Comparison of ENCODE assay signal across 7 mouse cellular contexts in the genomic region with DNA sequence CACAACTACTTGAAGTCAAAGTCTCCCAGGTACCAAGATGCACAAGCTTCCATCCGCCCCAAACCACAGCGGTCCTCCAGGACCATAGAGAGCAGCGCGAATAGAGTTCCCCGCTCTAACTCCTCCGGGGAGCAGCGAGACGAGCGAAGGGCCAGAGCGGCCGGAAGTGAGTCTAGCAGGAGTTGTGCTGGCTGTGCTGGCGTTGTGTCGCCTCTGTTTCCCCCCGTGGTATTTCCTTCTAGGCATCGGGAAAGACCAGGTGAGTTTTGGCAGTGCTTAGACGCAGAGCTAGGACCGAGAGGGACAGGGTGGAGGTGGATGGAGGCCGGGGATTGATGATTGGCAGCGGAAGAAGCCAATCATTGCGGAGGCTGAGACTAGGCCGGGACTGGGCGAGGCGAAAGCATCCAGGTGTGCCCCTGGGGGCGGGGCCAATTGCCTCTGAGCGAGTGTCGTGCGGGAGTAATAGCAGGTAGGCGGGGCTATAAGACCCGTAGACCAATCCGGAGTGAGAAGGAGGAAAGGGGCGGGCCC. TPM values are rescaled to one million over a fixed set of nuclear protein-coding genes. Genes with fewer than 3 reads are reported as not detected.
A peak's percentile ranks its signal among the peaks of the same experiment; 100 is the strongest.
DNase-seq lines count a peak whose midpoint lies in the region; ATAC-seq and TF ChIP-seq lines count a peak whose summit lies in the region.

No protein-coding gene starts in this region.

- peak overlapping the region; percentile 70 for H3K27ac ChIP-seq in intestine, postnatal 0 days (ENCODE audit: low read depth, low read length)
- peak overlapping the region; percentile 81 for H3K27ac ChIP-seq in midbrain, embryonic 12.5 days (replicated peaks)
- peak overlapping the region; percentile 76 for H3K27ac ChIP-seq in small intestine, adult 2 months (ENCODE audit: insufficient read depth, low read depth, low read length)

- peak overlapping the region; percentile 68 for H3K4me2 ChIP-seq in intestine, postnatal 0 days (replicated peaks; ENCODE audit: low read depth)
- peak overlapping the region; percentile 82 for H3K4me2 ChIP-seq in midbrain, embryonic 12.5 days (replicated peaks)

- no peaks in the 10 kb centered on the region for H3K9me3 ChIP-seq in intestine, postnatal 0 days (ENCODE audit: control insufficient read depth)
- H3K9me3 ChIP-seq in midbrain, embryonic 12.5 days, result no peaks in the 10 kb centered on the region

- intact Hi-C loops in left cerebral cortex, postnatal 4 days (cut with DNase I), result no loop called here

- WGBS in intestine, postnatal 0 days, result under 1% methylated on average over 31 of the region's 31 CpGs
- under 1% methylated on average over 31 of the region's 31 CpGs for WGBS in midbrain, embryonic 12.5 days
- WGBS in small intestine, adult 2 months, result under 1% methylated on average over 31 of the region's 31 CpGs

- peak overlapping the region; percentile 66 for H3K9ac ChIP-seq in intestine, postnatal 0 days (ENCODE audit: low read depth, low read length)
- H3K9ac ChIP-seq in midbrain, embryonic 12.5 days (replicated peaks), result peak overlapping the region; percentile 74

- no peak for TF ChIP-seq CTCF in intestine, postnatal 0 days (IDR thresholded peaks at IDR 0.05; ENCODE audit: low read depth)
- no peak for TF ChIP-seq CTCF in small intestine, adult 2 months (IDR thresholded peaks at IDR 0.05; ENCODE audit: extremely low read depth, insufficient read length, insufficient replicate concordance, low read depth, low read length)

- ATAC-seq in intestine, postnatal 0 days, result peak; percentile 95
- ATAC-seq in midbrain, embryonic 12.5 days (ENCODE audit: low FRiP score, low read depth), result peak; percentile 93

- peaks cover 11% of the 10 kb centered on the region; the same call in 1 of the 2 replicates for H3K36me3 ChIP-seq in intestine, postnatal 0 days (ENCODE audit: control insufficient read depth, insufficient read depth)
- H3K36me3 ChIP-seq in midbrain, embryonic 12.5 days, result peaks cover 24% of the 10 kb centered on the region
- H3K36me3 ChIP-seq in small intestine, adult 2 months (ENCODE audit: control insufficient read depth, insufficient read depth, low read length), result peaks cover 4% of the 10 kb centered on the region

- H3K4me1 ChIP-seq in intestine, postnatal 0 days (replicated peaks; ENCODE audit: control insufficient read depth, insufficient read depth, low read length), result 0 out of 2 replicates have a peak, but pooled peaks cover 5% of the 10 kb centered on the region
- H3K4me1 ChIP-seq in midbrain, embryonic 12.5 days, result peaks cover 29% of the 10 kb centered on the region
- peaks cover 14% of the 10 kb centered on the region for H3K4me1 ChIP-seq in small intestine, adult 2 months (ENCODE audit: control insufficient read depth, insufficient read depth, insufficient read length, low read length)

- DNase-seq in adrenal gland, adult 2 months, result peak; percentile 95
- peak; percentile 97 for DNase-seq in embryo, embryonic 11.5 days (ENCODE audit: low read depth, low spot score)
- DNase-seq in gastrocnemius, postnatal 4 days (ENCODE audit: low spot score in 2 of 2), result peak; percentile 72 to 89
- peak; percentile 97 for DNase-seq in left cerebral cortex, postnatal 4 days

- no peak for TF ChIP-seq POLR2A in small intestine, adult 2 months (IDR thresholded peaks at IDR 0.05; ENCODE audit: low read depth, low read length)

- H3K27me3 ChIP-seq in intestine, postnatal 0 days (replicated peaks; ENCODE audit: control insufficient read depth, insufficient read depth, low read length), result peaks cover 5% of the 10 kb centered on the region; the same call in 1 of the 2 replicates
- H3K27me3 ChIP-seq in midbrain, embryonic 12.5 days, result peaks cover 20% of the 10 kb centered on the region
- peaks cover 8% of the 10 kb centered on the region for H3K27me3 ChIP-seq in small intestine, adult 2 months (ENCODE audit: control insufficient read depth, insufficient read depth, low read length)

- peak overlapping the region; percentile 79 for H3K4me3 ChIP-seq in intestine, postnatal 0 days (ENCODE audit: low read depth, low read length)
- H3K4me3 ChIP-seq in midbrain, embryonic 12.5 days, result peak overlapping the region; percentile 71
- H3K4me3 ChIP-seq in small intestine, adult 2 months (ENCODE audit: low read depth, low read length), result peak overlapping the region; percentile 67

RNA-seq across cellular contexts. Expression of a gene that starts 0.4 kb away (rescaled TPM):
- total RNA-seq in adrenal gland, adult 2 months (2021), result 10 to 100 TPM; 36.5 to 40.8 TPM
- 36.3 and 37.8 TPM in 2 replicates for polyA plus RNA-seq in adrenal gland, adult 2 months (2012; rRNA removed)
- 10 to 100 TPM; 33.1 to 34.5 TPM for total RNA-seq in gastrocnemius, postnatal 4 days (2021)
- 22.1 and 27.1 TPM in 2 replicates for polyA plus RNA-seq in intestine, postnatal 0 days (2015; fragmentation: Nextera tagmentation; extraction: Ambion mirVana)
- total RNA-seq in left cerebral cortex, postnatal 4 days (2021), result 10 to 100 TPM; 60.1 to 70.9 TPM
- polyA plus RNA-seq in midbrain, embryonic 12.5 days (2016; fragmentation: Nextera tagmentation; extraction: Ambion mirVana), result 103 and 114 TPM in 2 replicates
- polyA plus RNA-seq in small intestine, adult 2 months (2012; rRNA removed), result 9.3 and 17.5 TPM in 2 replicates

RNA-seq across cellular contexts. Expression of a gene that starts 14.3 kb away (rescaled TPM):
- total RNA-seq in adrenal gland, adult 2 months (2021), result 10 to 100 TPM; 13.2 to 13.3 TPM
- 12.3 and 21.5 TPM in 2 replicates for polyA plus RNA-seq in adrenal gland, adult 2 months (2012; rRNA removed)
- 10 to 100 TPM in 1 of 2 experiments, 1 to 10 TPM in 1; 9.7 to 10.8 TPM for total RNA-seq in gastrocnemius, postnatal 4 days (2021)
- polyA plus RNA-seq in intestine, postnatal 0 days (2015; fragmentation: Nextera tagmentation; extraction: Ambion mirVana), result 8.3 and 9.7 TPM in 2 replicates
- total RNA-seq in left cerebral cortex, postnatal 4 days (2021), result 10 to 100 TPM; 15.9 to 18.7 TPM
- polyA plus RNA-seq in midbrain, embryonic 12.5 days (2016; fragmentation: Nextera tagmentation; extraction: Ambion mirVana), result 19.1 and 20.6 TPM in 2 replicates
- 2.0 and 2.5 TPM in 2 replicates for polyA plus RNA-seq in small intestine, adult 2 months (2012; rRNA removed)

RNA-seq across cellular contexts. Expression of a gene that starts 14.5 kb away (rescaled TPM):
- 1 to 10 TPM; 6.5 to 8.3 TPM for total RNA-seq in adrenal gland, adult 2 months (2021)
- polyA plus RNA-seq in adrenal gland, adult 2 months (2012; rRNA removed), result 16.9 and 20.2 TPM in 2 replicates
- 1 to 10 TPM; 4.6 to 6.6 TPM for total RNA-seq in gastrocnemius, postnatal 4 days (2021)
- polyA plus RNA-seq in intestine, postnatal 0 days (2015; fragmentation: Nextera tagmentation; extraction: Ambion mirVana), result 1.4 TPM in 2 replicates
- 1 to 10 TPM; 6.0 to 6.4 TPM for total RNA-seq in left cerebral cortex, postnatal 4 days (2021)
- 3.6 and 4.1 TPM in 2 replicates for polyA plus RNA-seq in midbrain, embryonic 12.5 days (2016; fragmentation: Nextera tagmentation; extraction: Ambion mirVana)
- 6.2 and 10.4 TPM in 2 replicates for polyA plus RNA-seq in small intestine, adult 2 months (2012; rRNA removed)

RNA-seq across cellular contexts. Expression of a gene that starts 35.2 kb away (rescaled TPM):
- total RNA-seq in adrenal gland, adult 2 months (2021), result 10 to 100 TPM in 1 of 2 experiments, 1 to 10 TPM in 1; 5.8 to 34.5 TPM
- 2.6 and 3.2 TPM in 2 replicates for polyA plus RNA-seq in adrenal gland, adult 2 months (2012; rRNA removed)
- total RNA-seq in gastrocnemius, postnatal 4 days (2021), result 1 to 10 TPM; 2.5 to 3.8 TPM
- polyA plus RNA-seq in intestine, postnatal 0 days (2015; fragmentation: Nextera tagmentation; extraction: Ambion mirVana), result 0.12 and 0.54 TPM in 2 replicates
- total RNA-seq in left cerebral cortex, postnatal 4 days (2021), result 1 to 10 TPM; 1.2 to 1.3 TPM
- polyA plus RNA-seq in midbrain, embryonic 12.5 days (2016; fragmentation: Nextera tagmentation; extraction: Ambion mirVana), result 0.20 TPM in 1 of 2 replicates, not detected in the other
- polyA plus RNA-seq in small intestine, adult 2 months (2012; rRNA removed), result 1.7 and 16.7 TPM in 2 replicates

RNA-seq across cellular contexts. Expression of a gene that starts 36.8 kb away (rescaled TPM):
- total RNA-seq in adrenal gland, adult 2 months (2021), result 10 to 100 TPM; 21.7 to 25.5 TPM
- 92.3 and 94.7 TPM in 2 replicates for polyA plus RNA-seq in adrenal gland, adult 2 months (2012; rRNA removed)
- total RNA-seq in gastrocnemius, postnatal 4 days (2021), result 10 to 100 TPM; 18.6 to 21.0 TPM
- polyA plus RNA-seq in intestine, postnatal 0 days (2015; fragmentation: Nextera tagmentation; extraction: Ambion mirVana), result 6.2 and 8.7 TPM in 2 replicates
- 10 to 100 TPM; 46.1 to 62.8 TPM for total RNA-seq in left cerebral cortex, postnatal 4 days (2021)
- polyA plus RNA-seq in midbrain, embryonic 12.5 days (2016; fragmentation: Nextera tagmentation; extraction: Ambion mirVana), result 27.5 and 30.3 TPM in 2 replicates
- polyA plus RNA-seq in small intestine, adult 2 months (2012; rRNA removed), result 21.0 and 31.2 TPM in 2 replicates

Comparison
In these comparisons a context has a peak if more than half of its experiments do, and no peak if none do; other contexts are left out.
1. Peak in every context shown above with its lines: DNase-seq, ATAC-seq, H3K4me3 ChIP-seq and H3K27ac ChIP-seq.